Comparison of ENCODE assay signal across 7 mouse cellular contexts in genomic region chr10:80199440-80200008, GRCm38 (mm10). TPM values are rescaled to one million over a fixed set of nuclear protein-coding genes. Genes with fewer than 3 reads are reported as not detected.
DNase-seq lines count a peak whose midpoint lies in the region; ATAC-seq lines count a peak whose summit lies in the region.

No protein-coding gene starts in this region.

- peak; percentile 95 for ATAC-seq in megakaryocyte-erythroid progenitor cell, adult 5-6 weeks (replicated peaks; ENCODE audit: low FRiP score, low TSS enrichment, poor library complexity, severe bottlenecking)

- peak; percentile 94 for DNase-seq in ZHBTc4 (ENCODE audit: low read depth, low spot score)
- DNase-seq in cerebellum, postnatal 36 days = peak; percentile 83 to 88
- peak; percentile 75 for DNase-seq in gastrocnemius, postnatal 10 days
- peak; percentile 71 for DNase-seq in hindlimb bud, embryonic 11.5 days (ENCODE audit: extremely low spot score, low read depth, low spot score)
- DNase-seq in left cerebral cortex, adult 18-20 months (ENCODE audit: low spot score in 2 of 2) = peak; percentile 74 to 80
- peak; percentile 70 for DNase-seq in right cerebral cortex, postnatal 14 days

RNA-seq across cellular contexts. Expression of gene Efna2, which starts 20.2 kb away (rescaled TPM):
- 1 to 10 TPM; 1.1 to 1.9 TPM for total RNA-seq in gastrocnemius, postnatal 10 days (2021)
- total RNA-seq in left cerebral cortex, adult 18-20 months (2021) = 1 to 10 TPM; 7.0 to 8.2 TPM
- total RNA-seq in megakaryocyte-erythroid progenitor cell, adult 5-6 weeks (2014; fragmentation: Nextera tagmentation) = 0.40 TPM in 1 of 2 replicates, not detected in the other
- total RNA-seq in megakaryocyte-erythroid progenitor cell, adult 5-6 weeks (2017) = 0.80 TPM in 1 of 2 replicates, not detected in the other

RNA-seq across cellular contexts. Expression of gene Mum1, which starts 26.7 kb away (rescaled TPM):
- total RNA-seq in gastrocnemius, postnatal 10 days (2021) = 10 to 100 TPM; 26.4 to 31.3 TPM
- total RNA-seq in left cerebral cortex, adult 18-20 months (2021) = 10 to 100 TPM; 32.2 to 39.3 TPM
- total RNA-seq in megakaryocyte-erythroid progenitor cell, adult 5-6 weeks (2014; fragmentation: Nextera tagmentation) = 60.8 and 124 TPM in 2 replicates
- total RNA-seq in megakaryocyte-erythroid progenitor cell, adult 5-6 weeks (2017) = 44.2 and 49.0 TPM in 2 replicates

RNA-seq across cellular contexts. Expression of gene 1600002K03Rik, which starts 26.8 kb away (rescaled TPM):
- total RNA-seq in gastrocnemius, postnatal 10 days (2021) = 1 to 10 TPM; 3.9 to 5.5 TPM
- 1 to 10 TPM; 6.8 to 7.0 TPM for total RNA-seq in left cerebral cortex, adult 18-20 months (2021)
- total RNA-seq in megakaryocyte-erythroid progenitor cell, adult 5-6 weeks (2014; fragmentation: Nextera tagmentation) = 14.2 and 22.9 TPM in 2 replicates
- 25.4 and 27.8 TPM in 2 replicates for total RNA-seq in megakaryocyte-erythroid progenitor cell, adult 5-6 weeks (2017)

RNA-seq across cellular contexts. Expression of gene Cirbp, which starts 33.7 kb away (rescaled TPM):
- total RNA-seq in gastrocnemius, postnatal 10 days (2021) = 10 to 100 TPM; 84.3 to 88.4 TPM
- total RNA-seq in left cerebral cortex, adult 18-20 months (2021) = 10 to 100 TPM; 89.7 to 94.6 TPM
- 31.5 and 44.0 TPM in 2 replicates for total RNA-seq in megakaryocyte-erythroid progenitor cell, adult 5-6 weeks (2014; fragmentation: Nextera tagmentation)
- total RNA-seq in megakaryocyte-erythroid progenitor cell, adult 5-6 weeks (2017) = 30.8 and 73.1 TPM in 2 replicates

RNA-seq across cellular contexts. Expression of gene Ndufs7, which starts 49.4 kb away (rescaled TPM):
- 100 to 1,000 TPM; 371 to 457 TPM for total RNA-seq in gastrocnemius, postnatal 10 days (2021)
- total RNA-seq in left cerebral cortex, adult 18-20 months (2021) = 100 to 1,000 TPM; 219 to 232 TPM
- 196 and 302 TPM in 2 replicates for total RNA-seq in megakaryocyte-erythroid progenitor cell, adult 5-6 weeks (2014; fragmentation: Nextera tagmentation)
- total RNA-seq in megakaryocyte-erythroid progenitor cell, adult 5-6 weeks (2017) = 103 and 168 TPM in 2 replicates

Comparison
In these comparisons a context has a peak if more than half of its experiments do, and no peak if none do; other contexts are left out.
1. Peak in every context shown above with its lines: DNase-seq and ATAC-seq.